Mouse (Mus musculus): Measurements from ENCODE around the gene Mfap5. TPM values are rescaled to one million over a fixed set of nuclear protein-coding genes. Genes with fewer than 3 reads are reported as not detected.

Gene Mfap5
- total and polyA plus RNA-seq, 3 experiments, result not detected

DNA sequence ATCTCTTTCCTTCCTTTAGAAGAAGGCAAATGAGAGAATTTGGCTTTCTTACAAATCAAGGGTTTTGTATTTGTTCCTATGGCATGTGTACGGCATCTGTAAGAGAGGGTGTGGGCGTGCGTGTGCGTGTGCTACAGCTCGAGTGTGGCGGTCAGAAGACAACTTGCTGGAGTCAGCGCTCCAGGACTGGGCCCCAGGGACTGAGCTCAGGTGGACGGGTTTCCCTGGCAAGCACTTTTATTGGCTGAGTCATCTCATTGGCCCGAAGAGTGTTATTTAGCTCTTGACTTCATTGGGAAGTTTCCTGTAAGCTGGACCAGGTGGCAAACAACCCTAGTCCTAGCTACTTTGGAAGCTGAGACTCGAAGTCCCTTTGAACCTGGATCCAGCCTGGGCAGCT is 40.3 kb downstream of the Mfap5 start:
- Histone ChIP-seq H3K4me1 (ENCODE audit: control insufficient read depth in 1 of 2, insufficient read depth in 2 of 2, low read length in 2 of 2) (no peaks in the 10 kb centered on the region), H3K27ac (ENCODE audit: control insufficient read depth, low read depth, low read length) (no peak overlapping the region), H3K36me3 (ENCODE audit: control insufficient read depth in 1 of 2, insufficient read depth in 2 of 2, low read length in 2 of 2) (no peaks in the 10 kb centered on the region), H3K4me3 (ENCODE audit: control insufficient read depth in 1 of 2, insufficient read depth in 1 of 2, low read depth in 2 of 2, low read length in 2 of 2) (no peak overlapping the region), H3K9ac (ENCODE audit: control insufficient read depth, low read depth, low read length, poor library complexity, severe bottlenecking) (no peak overlapping the region), H3K27me3 (ENCODE audit: control insufficient read depth in 1 of 2, insufficient read depth in 2 of 2, low read length in 2 of 2) (peaks cover 2 to 4% of the 10 kb centered on the region in 2 experiments; a peak in 2 of 4 replicates), H3K79me2 (ENCODE audit: control insufficient read depth, insufficient read depth, low read length, poor library complexity) (no peaks in the 10 kb centered on the region), H3K9me3 (replicated peaks; ENCODE audit: insufficient read depth, low read length) (no peaks in the 10 kb centered on the region)
- TF ChIP-seq TCF12 (IDR thresholded peaks at IDR 0.05; ENCODE audit: low read depth, low read length), result no peak
- no peak for TF ChIP-seq ETS1 (IDR thresholded peaks at IDR 0.05; ENCODE audit: low read depth, low read length)
- no peak for TF ChIP-seq MYB (IDR thresholded peaks at IDR 0.05; ENCODE audit: low read depth, low read length)
- no peak for TF ChIP-seq MYC (IDR thresholded peaks at IDR 0.05; ENCODE audit: low read depth, low read length)
- no peak for TF ChIP-seq GATA1 (IDR thresholded peaks at IDR 0.05; ENCODE audit: low read depth, low read length)
- no peak for TF ChIP-seq NRF1 (IDR thresholded peaks at IDR 0.05; ENCODE audit: insufficient read depth, low read depth, low read length, poor library complexity, severe bottlenecking)
- no peak for TF ChIP-seq USF2 (IDR thresholded peaks at IDR 0.05; ENCODE audit: borderline replicate concordance in 1 of 2, insufficient read depth in 1 of 2, low read depth in 1 of 2, low read length in 2 of 2)
- TF ChIP-seq SMC3 (IDR thresholded peaks at IDR 0.05; ENCODE audit: low read depth, low read length), result no peak
- no peak for TF ChIP-seq ZNF384 (IDR thresholded peaks at IDR 0.05; ENCODE audit: low read depth, low read length)
- no peak for TF ChIP-seq POLR2AphosphoS2 (IDR thresholded peaks at IDR 0.05; ENCODE audit: low read length)
- TF ChIP-seq MXI1 (IDR thresholded peaks at IDR 0.05; ENCODE audit: low read depth, low read length), result no peak
- no peak for TF ChIP-seq CTCF (IDR thresholded peaks at IDR 0.05 in 2 of 3, conservative IDR thresholded peaks at IDR 0.05 in 1 of 3; ENCODE audit: control insufficient read depth in 1 of 3, insufficient read depth in 1 of 3, low read depth in 2 of 3, low read length in 3 of 3, poor library complexity in 1 of 3, severe bottlenecking in 1 of 3)
- TF ChIP-seq NELFE (IDR thresholded peaks at IDR 0.05; ENCODE audit: low read depth, low read length), result no peak
- TF ChIP-seq USF1 (IDR thresholded peaks at IDR 0.05; ENCODE audit: low read depth, low read length), result no peak
- no peak for DNase-seq (ENCODE audit: low read depth, low spot score)

DNA sequence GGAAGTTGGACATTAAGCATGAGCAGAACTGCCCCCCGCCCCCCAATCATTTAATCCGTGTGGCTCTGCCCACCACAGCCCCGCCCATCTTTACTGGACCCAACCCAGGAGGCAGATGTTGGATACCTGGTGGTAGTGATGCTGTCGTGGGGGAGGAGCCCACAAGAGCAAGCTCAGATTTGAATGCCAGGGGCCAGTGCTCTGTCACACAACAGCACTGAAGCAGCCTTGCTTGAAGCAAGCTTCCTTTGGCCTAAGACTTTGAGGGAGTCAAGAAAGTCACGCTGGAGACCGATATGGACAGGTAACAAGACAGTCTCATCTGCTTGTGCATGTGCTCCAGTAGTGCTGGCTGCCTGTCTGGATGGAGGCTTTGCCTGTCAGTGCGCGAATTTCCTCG is 48.0 kb downstream of the Mfap5 start, which contains the start of gene Aicda:
Gene Aicda (plus strand): TSS at position 196 of the 400 bp plus-strand sequence.
- Histone ChIP-seq H3K36me3 (ENCODE audit: control insufficient read depth in 1 of 2, insufficient read depth in 2 of 2, low read length in 2 of 2) (peaks cover 0 to 4% of the 10 kb centered on the region in 2 experiments; a peak in 2 of 4 replicates), H3K79me2 (ENCODE audit: control insufficient read depth, insufficient read depth, low read length, poor library complexity) (no peaks in the 10 kb centered on the region), H3K9ac (ENCODE audit: control insufficient read depth, low read depth, low read length, poor library complexity, severe bottlenecking) (no peak within 1 kb of the TSS), H3K27me3 (ENCODE audit: control insufficient read depth in 1 of 2, insufficient read depth in 2 of 2, low read length in 2 of 2) (peaks cover 4 to 7% of the 10 kb centered on the region in 2 experiments; a peak in 3 of 4 replicates), H3K4me1 (ENCODE audit: control insufficient read depth in 1 of 2, insufficient read depth in 2 of 2, low read length in 2 of 2) (peaks cover 2 to 6% of the 10 kb centered on the region in 2 experiments; a peak in 3 of 4 replicates), H3K27ac (ENCODE audit: control insufficient read depth, low read depth, low read length) (no peak within 1 kb of the TSS), H3K9me3 (replicated peaks; ENCODE audit: insufficient read depth, low read length) (no peaks in the 10 kb centered on the region), H3K4me3 (ENCODE audit: control insufficient read depth in 1 of 2, insufficient read depth in 1 of 2, low read depth in 2 of 2, low read length in 2 of 2) (no peak within 1 kb of the TSS)
- TF ChIP-seq UBTF (IDR thresholded peaks at IDR 0.05; ENCODE audit: borderline replicate concordance, insufficient read depth, low read depth, low read length) (no peak), TAL1 (IDR thresholded peaks at IDR 0.05; ENCODE audit: low read length) (no peak), USF2 (IDR thresholded peaks at IDR 0.05; ENCODE audit: borderline replicate concordance in 1 of 2, insufficient read depth in 1 of 2, low read depth in 1 of 2, low read length in 2 of 2) (no peak), HCFC1 (IDR thresholded peaks at IDR 0.05; ENCODE audit: low read depth, low read length) (no peak), MYB (IDR thresholded peaks at IDR 0.05; ENCODE audit: low read depth, low read length) (no peak), NELFE (IDR thresholded peaks at IDR 0.05; ENCODE audit: low read depth, low read length) (no peak), NRF1 (IDR thresholded peaks at IDR 0.05; ENCODE audit: insufficient read depth, low read depth, low read length, poor library complexity, severe bottlenecking) (no peak), BHLHE40 (IDR thresholded peaks at IDR 0.05; ENCODE audit: borderline replicate concordance, low read depth, low read length) (no peak)
- DNase-seq (ENCODE audit: low read depth, low spot score), result no peak
